Mouse (Mus musculus) kidney, adult 18-20 months (tissue): ENCODE data around the gene Mbnl2.

ENCODE experiments used
- DNase-seq: peaks from one replicate; pipeline ENCODE4 v3.0.0; 2021

The Mbnl2 gene

GRCm38 (mm10) chr14:120275246-120276238 lies at the start of gene Mbnl2:
TSS of gene Mbnl2 (plus strand) at chr14:120275669.
- peak; percentile 94 for DNase-seq

GRCm38 (mm10) chr14:120232076-120232496 lies 43.4 kb upstream of the Mbnl2 start:
- DNase-seq = no peak

GRCm38 (mm10) chr14:120235610-120236009 lies 39.9 kb upstream of the Mbnl2 start:
- DNase-seq = no peak

- DNase-seq = no peak
These were observed 37.0 kb upstream of the Mbnl2 start for GRCm38 (mm10) chr14:120238501-120238900.

- no peak for DNase-seq
These were observed 35.3 kb upstream of the Mbnl2 start for GRCm38 (mm10) chr14:120240209-120240608.

- no peak for DNase-seq
These were observed 32.8 kb upstream of the Mbnl2 start for GRCm38 (mm10) chr14:120242711-120243110.

GRCm38 (mm10) chr14:120245081-120245705 lies 30.3 kb upstream of the Mbnl2 start:
- DNase-seq = no peak

GRCm38 (mm10) chr14:120253331-120253730 lies 22.1 kb upstream of the Mbnl2 start:
- DNase-seq = no peak

- no peak for DNase-seq
These were observed 19.3 kb upstream of the Mbnl2 start for GRCm38 (mm10) chr14:120256146-120256545.

- no peak for DNase-seq
These were observed 18.7 kb upstream of the Mbnl2 start for GRCm38 (mm10) chr14:120256623-120257384.

GRCm38 (mm10) chr14:120257483-120257882 lies 18.0 kb upstream of the Mbnl2 start:
- DNase-seq = no peak

- DNase-seq = no peak
These were observed 16.0 kb upstream of the Mbnl2 start for GRCm38 (mm10) chr14:120259426-120259825.

GRCm38 (mm10) chr14:120261606-120262005 lies 13.9 kb upstream of the Mbnl2 start:
- DNase-seq = no peak

- DNase-seq = no peak
These were observed 12.6 kb upstream of the Mbnl2 start for GRCm38 (mm10) chr14:120262660-120263379.

GRCm38 (mm10) chr14:120263380-120264135 lies 11.9 kb upstream of the Mbnl2 start:
- peak; percentile 72 for DNase-seq

GRCm38 (mm10) chr14:120265886-120266285 lies 9.6 kb upstream of the Mbnl2 start:
- DNase-seq = no peak

GRCm38 (mm10) chr14:120267130-120267529 lies 8.3 kb upstream of the Mbnl2 start:
- DNase-seq = no peak

GRCm38 (mm10) chr14:120270031-120270430 lies 5.4 kb upstream of the Mbnl2 start:
- DNase-seq = no peak

GRCm38 (mm10) chr14:120270633-120271032 lies 4.8 kb upstream of the Mbnl2 start:
- no peak for DNase-seq

GRCm38 (mm10) chr14:120271096-120271495 lies 4.4 kb upstream of the Mbnl2 start:
- DNase-seq = no peak

GRCm38 (mm10) chr14:120273766-120274165 lies 1.7 kb upstream of the Mbnl2 start:
- DNase-seq = no peak

- no peak for DNase-seq
These were observed 723 bp upstream of the Mbnl2 start for GRCm38 (mm10) chr14:120274746-120275145.
